In genomic region chr10:78591406-78592328, GRCm38 (mm10) we compare ENCODE assay signal across 8 mouse cellular contexts. TPM values are rescaled to one million over a fixed set of nuclear protein-coding genes. Genes with fewer than 3 reads are reported as not detected.
DNase-seq lines count a peak whose midpoint lies in the region; ATAC-seq and TF ChIP-seq lines count a peak whose summit lies in the region.

Syde1 (minus strand) TSS chr10:78591964.

- peaks cover 3% of the 10 kb centered on the region for H3K4me1 ChIP-seq in testis, adult 2 months (ENCODE audit: control insufficient read depth, insufficient read depth, low read length)
- peaks cover 25% of the 10 kb centered on the region for H3K4me1 ChIP-seq in forebrain, embryonic 10.5 days
- H3K4me1 ChIP-seq in heart, postnatal 0 days (ENCODE audit: control insufficient read depth, insufficient read depth): peaks cover 15% of the 10 kb centered on the region; the same call in 1 of the 2 replicates

- H3K4me2 ChIP-seq in heart, postnatal 0 days (ENCODE audit: low read depth, low read length): peak within 1 kb of the TSS; percentile 75

- TF ChIP-seq CTCF in testis, adult 2 months (IDR thresholded peaks at IDR 0.05; ENCODE audit: control insufficient read depth, insufficient read depth, insufficient replicate concordance, low read depth, low read length): no peak
- no peak for TF ChIP-seq CTCF in heart, postnatal 0 days (IDR thresholded peaks at IDR 0.05; ENCODE audit: low read depth)

- H3K27ac ChIP-seq in testis, adult 2 months (ENCODE audit: control insufficient read depth, insufficient read depth, low read depth, low read length): no peak within 1 kb of the TSS
- peak within 1 kb of the TSS; percentile 93 for H3K27ac ChIP-seq in forebrain, embryonic 10.5 days
- peak within 1 kb of the TSS; percentile 85 for H3K27ac ChIP-seq in heart, postnatal 0 days (ENCODE audit: low read depth)

- peak within 1 kb of the TSS; percentile 83 for H3K9ac ChIP-seq in heart, postnatal 0 days (replicated peaks; ENCODE audit: low read depth, low read length)

- no peaks in the 10 kb centered on the region for H3K36me3 ChIP-seq in testis, adult 2 months (ENCODE audit: control insufficient read depth, insufficient read depth, low read length)
- peaks cover 32% of the 10 kb centered on the region for H3K36me3 ChIP-seq in forebrain, embryonic 10.5 days (replicated peaks)
- peaks cover 30% of the 10 kb centered on the region for H3K36me3 ChIP-seq in heart, postnatal 0 days (replicated peaks; ENCODE audit: control insufficient read depth, insufficient read depth, low read length)
- H3K36me3 ChIP-seq in splenic B cell, adult 2 months (ENCODE audit: control insufficient read depth, insufficient read depth, low read length, poor library complexity, severe bottlenecking): no peaks in the 10 kb centered on the region

- no peaks in the 10 kb centered on the region; the same call in 1 of the 2 replicates for H3K27me3 ChIP-seq in testis, adult 2 months (ENCODE audit: control insufficient read depth, insufficient read depth, low read length)
- no peaks in the 10 kb centered on the region for H3K27me3 ChIP-seq in forebrain, embryonic 10.5 days (ENCODE audit: poor library complexity, severe bottlenecking)
- H3K27me3 ChIP-seq in heart, postnatal 0 days (ENCODE audit: control insufficient read depth, insufficient read depth, low read length): no peaks in the 10 kb centered on the region
- H3K27me3 ChIP-seq in splenic B cell, adult 2 months (ENCODE audit: control insufficient read depth, insufficient read depth, low read length, poor library complexity, severe bottlenecking): no peaks in the 10 kb centered on the region

- ATAC-seq in heart, postnatal 0 days (ENCODE audit: insufficient read depth, low read depth): peak; percentile 89
- ATAC-seq in megakaryocyte, adult 5-6 weeks (ENCODE audit: poor library complexity, severe bottlenecking): 0 out of 2 replicates have a peak, but pooled peaks have one; percentile 15

- no peak for TF ChIP-seq EP300 in heart, postnatal 0 days (IDR thresholded peaks at IDR 0.05; ENCODE audit: low read depth)

- TF ChIP-seq POLR2A in testis, adult 2 months (IDR thresholded peaks at IDR 0.05; ENCODE audit: control insufficient read depth, low read depth, low read length): no peak

- no peaks in the 10 kb centered on the region for H3K9me3 ChIP-seq in forebrain, embryonic 10.5 days
- H3K9me3 ChIP-seq in heart, postnatal 0 days (replicated peaks; ENCODE audit: control insufficient read depth, low read length): no peaks in the 10 kb centered on the region

- 3% methylated on average over 52 of the region's 54 CpGs for WGBS in forebrain, embryonic 10.5 days
- WGBS in heart, postnatal 0 days: 5% methylated on average over 35 of the region's 54 CpGs

- peak within 1 kb of the TSS; percentile 53 for H3K4me3 ChIP-seq in testis, adult 2 months (ENCODE audit: control insufficient read depth, low read depth, low read length)
- H3K4me3 ChIP-seq in forebrain, embryonic 10.5 days: peak within 1 kb of the TSS; percentile 76
- peak within 1 kb of the TSS; percentile 73 for H3K4me3 ChIP-seq in heart, postnatal 0 days (ENCODE audit: low read depth, low read length)

- no peak for DNase-seq in testis, postnatal 14 days (ENCODE audit: low spot score)
- DNase-seq in forebrain, embryonic 10.5 days (ENCODE audit: extremely low spot score, low spot score): peak; percentile 57
- DNase-seq in heart, postnatal 0 days (ENCODE audit: low spot score): peak; percentile 76
- peak; percentile 74 for DNase-seq in kidney, postnatal 14 days
- DNase-seq in splenic B cell, adult 2 months (ENCODE audit: low read depth, low spot score): peak; percentile 23
- no peak for DNase-seq in left cerebral cortex, adult 9 months (ENCODE audit: low spot score in 2 of 2)

RNA-seq across cellular contexts. Expression of gene Syde1, which starts in this region (rescaled TPM):
- 1.4 and 1.6 TPM in 2 replicates for polyA plus RNA-seq in testis, adult 2 months (2012; rRNA removed)
- polyA plus RNA-seq in forebrain, embryonic 10.5 days (2016; fragmentation: Nextera tagmentation; extraction: Ambion mirVana): 13.3 and 14.8 TPM in 2 replicates
- 25.3 and 27.9 TPM in 2 replicates for total RNA-seq in heart, postnatal 0 days (2014; rRNA removed; ENCODE audit: low replicate concordance)
- polyA plus RNA-seq in heart, postnatal 0 days (2015; fragmentation: Nextera tagmentation; extraction: Ambion mirVana): 7.5 and 8.5 TPM in 2 replicates
- 0.25 TPM in 1 of 2 replicates, not detected in the other for total RNA-seq in megakaryocyte, adult 5-6 weeks (2015)
- 0.15 and 0.37 TPM in 2 replicates for total RNA-seq in megakaryocyte, adult 5-6 weeks (2017)

Comparison
In these comparisons a context has a peak if more than half of its experiments do, and no peak if none do; other contexts are left out.
1. RNA of gene Syde1 (total RNA-seq): 25.3 to 27.9 TPM in heart, postnatal 0 days; 0.15 to 0.37 TPM in megakaryocyte, adult 5-6 weeks; every median in the first group is over 10 times any median in the second.
2. Peak in ATAC-seq in megakaryocyte, adult 5-6 weeks; RNA of the gene not detected or under 1 TPM.
3. DNase-seq: peak in forebrain, embryonic 10.5 days (single experiment), heart, postnatal 0 days (single experiment), kidney, postnatal 14 days (single experiment) and splenic B cell, adult 2 months (single experiment); none in testis, postnatal 14 days (single experiment) and left cerebral cortex, adult 9 months (0 of 2).
4. Peak in every context shown above with its lines, with median percentiles within 50 percentile points of each other: H3K4me3 ChIP-seq.